Mouse (Mus musculus): Measurements from ENCODE around the gene Esf1. TPM values are rescaled to one million over a fixed set of nuclear protein-coding genes. Genes with fewer than 3 reads are reported as not detected.
"Not testable (repeated sequence)": the region's sequence is repeated elsewhere in the genome, so short reads cannot be mapped to it uniquely, and the experiment has no call there.

The Esf1 gene
- total RNA-seq, 4 experiments from 2014 or later: 9.7 to 13.2 (median 11.7) TPM

DNA sequence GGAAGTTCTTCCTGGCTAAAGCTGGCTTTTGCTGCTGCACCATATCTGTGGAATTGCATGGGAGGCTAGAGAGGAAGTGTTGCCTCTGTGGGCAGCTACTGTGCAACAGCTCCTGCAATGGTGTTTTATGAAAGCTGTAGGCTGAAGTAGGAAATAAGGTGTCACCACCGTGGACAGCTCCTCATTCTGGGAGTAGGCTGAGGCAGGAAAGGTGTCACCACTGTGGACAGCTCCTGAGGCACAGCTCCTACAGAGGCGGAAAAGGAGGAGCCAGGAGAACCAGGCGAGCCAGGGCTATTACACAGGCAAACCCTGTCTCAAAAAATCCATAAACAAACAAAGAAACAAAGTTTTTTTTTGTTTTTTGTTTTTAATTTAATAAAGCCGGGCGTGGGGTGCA is 74.3 kb downstream of the Esf1 start:
- no peak for DNase-seq (ENCODE audit: low spot score)

DNA sequence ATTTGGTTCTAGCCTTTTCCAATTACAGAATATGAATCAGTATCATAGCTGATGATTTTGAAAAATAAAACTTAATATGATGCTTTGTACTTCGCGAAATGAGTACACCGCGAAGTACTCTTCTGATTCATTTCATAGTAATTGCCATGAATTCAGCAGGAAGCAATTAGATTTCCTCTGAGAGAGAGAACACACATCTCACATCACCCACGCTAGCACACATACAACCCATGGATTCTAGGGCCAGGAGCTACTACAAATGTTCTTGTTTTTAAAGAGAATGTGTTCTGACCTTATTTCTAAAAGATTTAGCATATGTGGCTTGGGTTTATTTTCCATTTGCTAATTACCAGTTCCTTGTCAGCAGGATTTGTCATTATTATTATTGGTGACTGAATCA is 76.9 kb downstream of the Esf1 start:
- DNase-seq (ENCODE audit: low spot score): no peak

DNA sequence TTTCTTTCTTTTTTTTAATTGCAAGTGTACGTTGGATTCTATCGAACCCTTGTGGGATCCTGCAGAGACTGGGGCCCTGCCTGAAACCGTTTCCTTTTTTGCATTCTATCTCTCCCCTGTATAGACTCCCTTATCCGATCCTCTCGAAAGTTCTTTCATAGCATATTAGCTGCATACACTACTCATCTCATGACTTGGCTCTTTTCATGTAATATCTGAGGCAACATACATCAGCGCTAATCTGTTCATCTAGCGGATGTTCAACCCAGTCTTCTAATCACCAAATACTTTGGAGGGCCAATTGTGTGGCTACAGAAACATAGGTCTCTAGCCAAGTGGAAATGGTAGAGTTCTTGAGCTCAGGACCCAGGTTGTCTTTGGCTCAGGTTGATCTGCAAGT is 86.1 kb downstream of the Esf1 start:
- no peak for DNase-seq (ENCODE audit: low spot score)

DNA sequence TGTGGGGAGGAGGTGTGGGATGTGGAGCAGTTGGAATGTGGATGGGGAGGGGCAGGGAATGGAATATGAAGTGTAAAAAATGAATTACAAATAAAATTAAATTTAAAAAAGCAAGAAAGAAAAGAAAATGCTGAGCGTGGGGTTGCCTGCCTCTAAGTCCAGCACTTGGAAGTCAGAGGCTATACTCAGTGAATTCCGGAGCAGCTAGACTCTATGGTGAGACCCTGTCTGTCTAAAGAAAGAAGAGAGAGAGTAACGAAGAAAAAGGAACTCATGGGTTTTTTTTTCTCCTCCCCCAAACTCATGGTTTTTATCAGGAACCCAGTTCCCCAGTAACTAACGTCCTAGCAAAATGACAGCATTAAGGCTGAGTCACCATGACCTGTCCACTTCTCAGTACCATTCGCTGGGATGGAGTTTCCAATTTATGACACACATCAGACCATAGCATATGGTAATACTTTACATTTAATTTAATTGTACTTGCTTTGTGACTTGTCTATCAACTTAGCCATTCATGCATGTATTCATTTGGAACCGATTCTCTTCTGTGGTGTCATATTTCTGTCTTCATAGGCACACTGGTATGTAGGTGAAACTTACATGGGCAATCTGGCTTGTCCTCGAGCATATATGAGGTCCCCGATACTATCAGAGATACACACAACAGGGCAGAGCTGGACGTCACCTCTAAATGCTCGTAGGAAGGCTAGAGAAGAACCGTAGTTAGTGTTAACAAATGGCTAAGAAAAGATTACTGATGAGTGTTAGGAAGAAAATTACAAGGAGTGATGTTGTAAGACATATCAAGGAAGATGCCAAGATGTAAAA is 89.4 kb downstream of the Esf1 start:
- no peak for DNase-seq (ENCODE audit: low spot score)

DNA sequence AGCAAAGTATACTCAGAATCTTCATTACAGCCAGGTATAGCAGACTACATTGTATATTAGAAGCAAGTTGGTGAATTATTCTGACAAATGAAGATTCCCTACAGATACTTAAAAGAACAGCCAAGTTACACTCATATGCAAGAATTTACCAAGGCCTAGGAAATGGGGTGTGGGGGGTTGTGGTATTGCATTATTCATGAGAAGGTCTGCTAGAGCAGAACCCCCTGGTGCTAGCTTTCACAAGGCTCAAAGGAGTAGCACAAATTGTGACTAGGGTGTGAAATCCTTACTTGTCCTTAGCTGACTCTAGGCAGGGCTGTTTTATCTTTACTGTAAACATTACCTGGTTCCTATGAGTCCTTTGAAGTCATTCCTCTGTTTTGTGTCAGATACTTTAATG is 91.1 kb downstream of the Esf1 start:
- not testable (repeated sequence) for DNase-seq (ENCODE audit: low spot score)

DNA sequence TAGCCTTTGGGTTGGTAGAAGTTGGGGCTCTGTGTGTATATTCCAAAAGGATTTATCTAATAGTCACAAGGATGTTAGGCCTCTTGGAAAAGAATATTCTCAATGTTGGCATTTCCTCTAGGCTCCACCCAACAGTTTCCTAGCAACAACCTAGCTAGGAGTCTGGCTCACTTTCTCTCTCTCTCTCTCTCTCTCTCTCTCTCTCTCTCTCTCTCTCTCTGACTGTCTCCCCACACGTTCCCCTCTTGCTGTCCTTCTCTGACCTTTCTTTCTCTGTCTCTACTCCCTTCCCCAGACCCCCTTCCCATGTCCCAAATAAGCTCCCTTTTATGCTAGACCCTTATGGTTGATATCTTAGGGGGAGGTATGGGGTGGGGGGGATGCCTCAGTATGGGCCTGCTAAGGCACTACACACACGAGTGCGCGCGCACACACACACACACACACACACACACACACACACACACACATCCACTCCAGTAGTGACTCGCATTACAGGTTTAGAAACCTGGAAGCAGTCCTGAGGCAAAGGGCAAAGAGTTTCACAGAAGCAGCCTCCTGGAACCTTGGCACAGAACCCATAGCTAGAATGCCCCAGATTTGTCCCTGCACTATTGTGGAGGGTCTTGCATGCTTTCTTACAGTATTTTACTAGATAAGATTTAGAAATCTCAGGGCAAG is 91.6 kb downstream of the Esf1 start:
- DNase-seq (ENCODE audit: low spot score): no peak

DNA sequence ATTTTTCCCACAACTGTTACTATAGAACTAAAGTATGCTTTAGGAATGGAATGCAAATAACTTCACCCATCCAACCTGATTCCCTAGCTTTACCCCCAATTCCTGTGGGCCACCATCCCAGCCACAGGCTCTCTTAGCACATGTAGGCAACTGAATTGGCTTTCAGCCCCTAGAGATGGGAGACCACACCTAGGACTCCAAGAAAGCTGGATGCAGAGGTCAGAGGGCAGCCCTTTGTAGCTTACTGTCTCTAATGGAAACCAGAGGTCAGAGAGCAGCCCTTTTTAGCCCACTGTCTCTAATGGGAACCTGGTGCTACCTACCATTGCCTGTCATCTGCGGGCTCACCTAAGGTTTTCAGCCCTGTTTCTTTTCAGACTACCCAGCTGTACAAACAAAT is 92.9 kb downstream of the Esf1 start:
- no peak for DNase-seq (ENCODE audit: low spot score)

DNA sequence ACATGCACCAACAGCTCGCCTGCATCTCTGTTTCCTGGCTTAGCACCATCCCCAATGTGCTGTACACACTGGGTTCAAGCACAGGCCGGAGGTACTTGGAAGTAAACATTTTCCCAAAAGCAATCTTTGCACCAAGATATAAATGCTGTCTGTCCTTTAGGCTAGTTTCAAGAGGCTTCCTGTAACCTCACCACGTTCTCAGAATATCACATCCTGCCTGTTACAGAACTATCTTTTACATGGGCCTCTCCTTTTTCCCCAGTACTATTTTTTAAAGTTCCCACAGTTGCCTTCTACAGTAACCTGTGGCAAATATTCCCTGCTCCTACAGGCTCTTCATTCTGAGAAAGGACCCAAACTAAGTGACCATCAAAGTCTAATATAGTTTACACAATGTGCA is 95.2 kb downstream of the Esf1 start:
- DNase-seq (ENCODE audit: low spot score): no peak

Other genes with a start within 250 kb of the Esf1 start
- 1 to 10 TPM; 6.6 to 7.8 (median 7.0) TPM for gene Tasp1, start 103.8 kb downstream of the Esf1 start, total RNA-seq (2022)
- gene Gm17374, start 18.5 kb downstream of the Esf1 start, total RNA-seq (2022): not detected
- gene Ndufaf5, start 85 bp upstream of the Esf1 start, total RNA-seq (2022): 10 to 100 TPM; 31.2 to 35.0 (median 32.6) TPM
- gene Sel1l2, start 219.1 kb upstream of the Esf1 start, total RNA-seq (2022): not detected
- gene Macrod2, start 224.7 kb upstream of the Esf1 start, total RNA-seq (2022): 1 to 10 TPM; 7.0 to 9.1 (median 8.7) TPM